Mouse (Mus musculus) stomach, embryonic 16.5 days (tissue): ENCODE measurements around the gene Slc24a3. TPM values are rescaled to one million over a fixed set of nuclear protein-coding genes. Genes with fewer than 3 reads are reported as not detected.

Experiments
- ATAC-seq: fragments of 200-750 bp; cut with Nextera tagmentation; 2 replicates; pipeline ENCODE4 v1.8.0; 2017; ENCODE audit warnings: moderate number of reproducible peaks, moderate TSS enrichment; ENCODE audit not compliant: insufficient read depth, low FRiP score
- H3K27ac ChIP-seq: fragments of 300-500 bp; sonication (generic); 2 replicates; pipeline ENCODE4 v1.5.1; 2014; ENCODE audit warnings: low read length
- H3K27me3 ChIP-seq: fragments of 300-500 bp; sonication (generic); 2 replicates; pipeline ENCODE4 v1.6.1; 2014; ENCODE audit warnings: low read length, control low read depth, mixed read lengths; ENCODE audit not compliant: control insufficient read depth, insufficient read depth
- H3K36me3 ChIP-seq: fragments of 300-500 bp; sonication (generic); 2 replicates; pipeline ENCODE4 v1.6.1; 2014; ENCODE audit warnings: low read length; ENCODE audit not compliant: control insufficient read depth, insufficient read depth
- H3K4me1 ChIP-seq: fragments of 300-500 bp; sonication (generic); 2 replicates; pipeline ENCODE4 v1.6.1; 2014; ENCODE audit warnings: low read length, control low read depth, mixed read lengths; ENCODE audit not compliant: control insufficient read depth, insufficient read depth
- H3K4me2 ChIP-seq: fragments of 300-500 bp; sonication (generic); 2 replicates; pipeline ENCODE4 v1.6.1; 2014; ENCODE audit warnings: low read depth, low read length, mixed read lengths
- H3K4me3 ChIP-seq: fragments of 300-500 bp; sonication (generic); replicated peaks from 2 replicates; pipeline ENCODE4 v1.5.1; 2014; ENCODE audit warnings: mild to moderate bottlenecking, low read length
- H3K9ac ChIP-seq: fragments of 300-500 bp; sonication (generic); 2 replicates; pipeline ENCODE4 v1.6.1; 2014; ENCODE audit warnings: low read length
- H3K9me3 ChIP-seq: fragments of 300-500 bp; sonication (generic); replicated peaks from 2 replicates; pipeline ENCODE4 v1.6.1; 2016; ENCODE audit warnings: low read length, control low read depth; ENCODE audit not compliant: control insufficient read depth
- WGBS: fragments of 180-500 bp; shearing (Covaris S2); extraction: QIAGEN DNeasy Blood & Tissue Kit; methylation state at CpG from one replicate; pipeline ENCODE4 v1.1.7; 2014; 5-methylcytosine and 5-hydroxymethylcytosine counted together
- polyA plus RNA-seq: library from polyadenylated mRNA; unstranded; fragments of >200 nt; fragmentation: Nextera tagmentation; extraction: Ambion mirVana; gene quantifications from 2 replicates; pipeline ENCODE4 v1.2.1, GENCODE M21; 2015

Slc24a3 gene
- polyA plus RNA-seq, 1 experiment from 2014 or later = 3.4 TPM

DNA sequence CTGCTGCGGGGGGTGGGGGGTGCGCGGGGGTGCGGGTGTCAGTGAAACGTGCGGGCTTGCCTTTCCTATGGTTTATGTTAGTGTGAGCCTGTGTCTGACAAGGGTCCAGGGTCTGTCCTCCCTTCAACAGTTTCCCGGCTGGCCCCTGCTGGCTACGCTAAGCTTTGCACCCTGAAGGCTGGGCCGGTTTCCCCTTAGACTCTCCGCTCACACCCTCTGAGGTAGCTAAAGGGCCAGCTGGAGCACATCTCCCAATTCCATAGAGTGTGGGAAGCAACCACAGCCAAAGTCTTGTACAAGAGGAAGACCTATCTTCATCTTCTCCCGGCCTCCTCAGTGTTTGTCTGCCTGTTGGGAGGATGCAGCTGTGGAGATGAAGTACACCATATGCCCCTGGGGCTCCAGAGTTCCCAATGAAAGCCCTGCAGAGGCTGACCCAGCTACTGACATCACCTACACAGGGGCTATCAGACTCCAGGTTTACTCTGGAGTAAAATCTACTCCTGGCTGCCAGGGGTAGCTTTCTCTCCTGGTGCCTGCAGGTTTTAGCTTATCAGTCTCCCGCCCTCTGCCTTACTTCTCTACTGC, 487.9 kb downstream of the Slc24a3 start:
- Histone ChIP-seq H3K36me3 (no peaks in the 10 kb centered on the region), H3K27ac (no peak overlapping the region), H3K27me3 (no peaks in the 10 kb centered on the region), H3K4me2 (no peak overlapping the region), H3K4me1 (no peaks in the 10 kb centered on the region), H3K9me3 (no peaks in the 10 kb centered on the region), H3K4me3 (no peak overlapping the region), H3K9ac (no peak overlapping the region)
- WGBS = 23% methylated on average over 12 of the region's 12 CpGs
- ATAC-seq = peak; percentile 77

GRCm38 (mm10) chr2:145656121-145656520, 488.6 kb downstream of the Slc24a3 start:
- Histone ChIP-seq H3K27ac (no peak overlapping the region), H3K9me3 (no peaks in the 10 kb centered on the region), H3K4me2 (no peak overlapping the region), H3K9ac (no peak overlapping the region), H3K4me1 (no peaks in the 10 kb centered on the region), H3K27me3 (no peaks in the 10 kb centered on the region), H3K36me3 (no peaks in the 10 kb centered on the region), H3K4me3 (no peak overlapping the region)
- ATAC-seq = no peak
- WGBS = 70% methylated on average over 3 of the region's 3 CpGs

DNA sequence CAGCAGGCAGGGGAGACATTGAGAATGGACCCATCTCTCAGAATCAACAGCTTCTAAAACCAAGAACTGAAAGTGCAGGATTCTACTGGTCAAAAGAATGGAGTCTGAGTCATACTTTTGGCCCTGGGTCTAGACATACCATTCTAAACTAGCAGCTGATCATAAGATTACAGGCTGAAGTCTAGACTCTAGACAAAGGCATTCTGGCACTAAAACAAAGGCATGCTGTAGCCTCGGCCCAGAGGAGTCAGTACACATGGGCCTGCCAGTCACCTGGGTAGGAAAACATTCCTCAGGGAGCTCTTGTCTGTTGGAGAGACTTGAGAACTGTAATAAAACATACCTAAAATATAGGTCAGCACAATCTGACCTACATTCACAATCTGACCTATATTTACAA, 489.2 kb downstream of the Slc24a3 start:
- H3K9me3 ChIP-seq = no peaks in the 10 kb centered on the region
- no peaks in the 10 kb centered on the region for H3K4me1 ChIP-seq
- H3K36me3 ChIP-seq = no peaks in the 10 kb centered on the region
- no peak overlapping the region for H3K27ac ChIP-seq
- no peak for ATAC-seq
- no peaks in the 10 kb centered on the region for H3K27me3 ChIP-seq
- 24% methylated on average over 1 of the region's 1 CpGs for WGBS
- no peak overlapping the region for H3K4me3 ChIP-seq
- H3K9ac ChIP-seq = no peak overlapping the region
- H3K4me2 ChIP-seq = no peak overlapping the region

DNA sequence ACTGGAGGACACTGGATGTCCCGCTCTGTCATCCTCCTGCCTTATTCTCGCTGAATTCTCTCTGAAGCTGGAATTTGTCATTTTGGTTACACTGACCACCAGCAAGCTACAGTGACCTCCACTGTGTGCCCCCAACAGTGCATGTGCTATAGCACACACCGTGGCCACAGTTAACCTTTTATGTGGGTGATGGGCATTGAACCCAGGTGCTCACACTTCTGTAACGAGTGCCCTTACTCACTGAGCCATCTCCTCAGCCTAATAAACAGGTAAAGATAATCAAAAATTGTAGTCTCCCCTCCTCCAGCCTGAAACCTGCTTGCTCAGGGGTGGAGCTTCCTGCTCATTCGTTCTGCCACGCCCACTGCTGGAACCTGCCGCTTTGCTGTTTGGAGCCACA, 493.7 kb downstream of the Slc24a3 start:
- H3K27ac ChIP-seq = no peak overlapping the region
- H3K27me3 ChIP-seq = no peaks in the 10 kb centered on the region
- no peak overlapping the region for H3K9ac ChIP-seq
- H3K4me1 ChIP-seq = no peaks in the 10 kb centered on the region
- ATAC-seq = no peak
- H3K9me3 ChIP-seq = no peaks in the 10 kb centered on the region
- H3K4me2 ChIP-seq = no peak overlapping the region
- 66% methylated on average over 5 of the region's 7 CpGs for WGBS
- H3K36me3 ChIP-seq = no peaks in the 10 kb centered on the region
- no peak overlapping the region for H3K4me3 ChIP-seq

DNA sequence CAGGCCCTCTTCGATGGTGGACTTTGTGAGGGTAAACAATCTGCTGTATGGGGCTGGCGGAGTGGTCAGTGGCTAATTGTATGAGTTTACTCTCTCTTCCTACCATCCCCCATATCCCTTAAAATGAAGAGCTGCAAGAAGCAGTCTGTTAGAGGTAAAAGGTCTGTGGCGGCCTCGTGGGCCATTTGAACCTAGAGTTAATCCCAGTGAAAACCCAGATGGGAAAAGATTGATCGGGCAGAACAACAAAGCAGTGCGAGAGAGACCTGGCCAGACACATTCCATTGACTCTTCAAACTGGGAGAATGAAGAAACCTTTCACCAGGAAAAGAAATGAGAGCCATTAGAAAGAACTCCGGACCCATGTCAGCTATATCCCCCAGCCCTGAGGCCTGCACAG, 496.3 kb downstream of the Slc24a3 start:
- H3K9me3 ChIP-seq = no peaks in the 10 kb centered on the region
- no peaks in the 10 kb centered on the region for H3K4me1 ChIP-seq
- no peaks in the 10 kb centered on the region for H3K27me3 ChIP-seq
- no peak for ATAC-seq
- no peaks in the 10 kb centered on the region for H3K36me3 ChIP-seq
- no peak overlapping the region for H3K4me3 ChIP-seq
- 72% methylated on average over 7 of the region's 7 CpGs for WGBS
- no peak overlapping the region for H3K9ac ChIP-seq
- no peak overlapping the region for H3K27ac ChIP-seq
- no peak overlapping the region for H3K4me2 ChIP-seq

GRCm38 (mm10) chr2:145664311-145664710, 496.8 kb downstream of the Slc24a3 start:
- Histone ChIP-seq H3K9ac (no peak overlapping the region), H3K9me3 (no peaks in the 10 kb centered on the region), H3K27me3 (no peaks in the 10 kb centered on the region), H3K27ac (no peak overlapping the region), H3K4me1 (no peaks in the 10 kb centered on the region), H3K4me2 (no peak overlapping the region), H3K4me3 (no peak overlapping the region), H3K36me3 (no peaks in the 10 kb centered on the region)
- ATAC-seq = no peak
- WGBS = 78% methylated on average over 2 of the region's 2 CpGs

- H3K27me3 ChIP-seq = no peaks in the 10 kb centered on the region
- no peaks in the 10 kb centered on the region for H3K36me3 ChIP-seq
- WGBS = 58% methylated on average over 4 of the region's 4 CpGs
- H3K9ac ChIP-seq = no peak overlapping the region
- no peak overlapping the region for H3K4me3 ChIP-seq
- ATAC-seq = no peak
- no peak overlapping the region for H3K27ac ChIP-seq
- no peak overlapping the region for H3K4me2 ChIP-seq
- no peaks in the 10 kb centered on the region for H3K4me1 ChIP-seq
- no peaks in the 10 kb centered on the region for H3K9me3 ChIP-seq
Measured at GRCm38 (mm10) chr2:145668135-145668534, 500.6 kb downstream of the Slc24a3 start.

GRCm38 (mm10) chr2:145670131-145670530, 502.6 kb downstream of the Slc24a3 start:
- no peak for ATAC-seq
- H3K4me1 ChIP-seq = peaks cover 7% of the 10 kb centered on the region; the same call in 1 of the 2 replicates
- no peak overlapping the region for H3K27ac ChIP-seq
- no peaks in the 10 kb centered on the region for H3K36me3 ChIP-seq
- no peaks in the 10 kb centered on the region for H3K27me3 ChIP-seq
- WGBS = 75% methylated on average over 4 of the region's 4 CpGs
- H3K4me3 ChIP-seq = no peak overlapping the region
- H3K4me2 ChIP-seq = no peak overlapping the region
- H3K9ac ChIP-seq = no peak overlapping the region
- H3K9me3 ChIP-seq = no peaks in the 10 kb centered on the region

DNA sequence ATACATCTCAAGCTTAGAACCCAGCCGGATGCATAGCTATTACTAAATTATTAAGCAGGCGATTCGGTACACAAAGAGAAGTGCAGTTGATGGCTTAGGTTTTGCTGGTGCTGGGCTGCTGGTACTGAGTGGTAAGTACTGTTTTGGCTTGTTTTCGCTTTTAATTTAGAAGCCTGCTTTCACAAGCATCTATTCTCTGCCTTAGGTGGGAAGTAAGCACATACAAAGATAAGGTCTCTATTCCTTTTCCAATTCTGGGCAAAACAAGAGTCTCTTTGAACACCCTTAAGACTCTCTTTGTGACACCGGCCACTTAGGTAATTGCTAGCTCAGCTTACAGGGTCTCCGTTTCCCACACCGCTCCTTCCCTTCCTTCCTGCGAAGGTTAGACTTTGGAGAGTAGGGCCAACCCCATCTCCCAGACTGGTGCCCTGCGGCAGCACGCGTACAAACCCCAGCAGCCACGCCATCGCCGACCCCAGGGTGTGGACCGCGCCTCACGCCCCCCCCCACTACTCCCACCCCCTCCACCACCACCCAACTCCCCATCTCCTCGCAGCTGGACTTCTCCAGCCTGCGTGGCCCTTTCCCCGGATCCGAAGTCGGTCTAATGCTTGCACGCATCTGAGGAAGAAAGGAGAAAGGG, 507.1 kb downstream of the Slc24a3 start:
- H3K9ac ChIP-seq = peak overlapping the region; percentile 79
- H3K4me2 ChIP-seq = peak overlapping the region; percentile 77
- peak overlapping the region; percentile 82 for H3K27ac ChIP-seq
- peak; percentile 13; the same call in 1 of the 2 replicates for ATAC-seq
- no peaks in the 10 kb centered on the region for H3K36me3 ChIP-seq
- H3K4me3 ChIP-seq = peak overlapping the region; percentile 61
- H3K4me1 ChIP-seq = peaks cover 12% of the 10 kb centered on the region
- 0 out of 2 replicates have a peak, but pooled peaks cover 3% of the 10 kb centered on the region for H3K9me3 ChIP-seq
- 2% methylated on average over 23 of the region's 23 CpGs for WGBS
- no peaks in the 10 kb centered on the region for H3K27me3 ChIP-seq
